Mouse (Mus musculus) MEL (cell line): ENCODE measurements at regions not wholly inside any gene's neighbourhood (a gene's known extent, or its start where the extent isn't known, plus 50 kb on each side); places are given as distances from the start of the nearest gene placed in this dataset.

Source experiments
- CTCF ChIP-seq, 3 experiments: IDR thresholded peaks in 2 of 3; conservative IDR thresholded peaks in 1 of 3; 2 replicates each; pipeline ENCODE4 v1.5.1; 2011 to 2012; ENCODE audit warnings: low read length in 3 of 3, low read depth in 2 of 3, mild to moderate bottlenecking in 2 of 3, improper control_type of control experiment in 1 of 3, inconsistent platforms in 1 of 3, mixed read lengths in 1 of 3, moderate library complexity in 1 of 3; ENCODE audit not compliant: control insufficient read depth in 1 of 3, insufficient read depth in 1 of 3, poor library complexity in 1 of 3, severe bottlenecking in 1 of 3
- GABPA ChIP-seq: IDR thresholded peaks from 2 replicates; pipeline ENCODE4 v1.6.1; 2012; ENCODE audit warnings: low read depth, mild to moderate bottlenecking, inconsistent platforms, low read length, improper control_type of control experiment, moderate library complexity
- KAT2A ChIP-seq: conservative IDR thresholded peaks from 2 replicates; pipeline ENCODE4 v1.6.1; 2012; ENCODE audit warnings: low read depth, low read length, improper control_type of control experiment, inconsistent platforms
- MAFK ChIP-seq: IDR thresholded peaks from 2 replicates; pipeline ENCODE4 v1.6.1; 2011; ENCODE audit warnings: low read depth, mild to moderate bottlenecking, low read length, improper control_type of control experiment, borderline replicate concordance
- POLR2A ChIP-seq, 2 experiments: IDR thresholded peaks; 2 replicates each; pipeline ENCODE4 v1.6.1; 2011 to 2012; ENCODE audit warnings: low read length in 2 of 2, mild to moderate bottlenecking in 2 of 2, control low read depth in 1 of 2, improper control_type of control experiment in 1 of 2, low read depth in 1 of 2, moderate library complexity in 1 of 2; ENCODE audit not compliant: control insufficient read depth in 1 of 2, insufficient read depth in 1 of 2, poor library complexity in 1 of 2
- RAD21 ChIP-seq: IDR thresholded peaks from 2 replicates; pipeline ENCODE4 v1.6.1; 2011; ENCODE audit warnings: mild to moderate bottlenecking, low read depth, low read length, improper control_type of control experiment

DNA sequence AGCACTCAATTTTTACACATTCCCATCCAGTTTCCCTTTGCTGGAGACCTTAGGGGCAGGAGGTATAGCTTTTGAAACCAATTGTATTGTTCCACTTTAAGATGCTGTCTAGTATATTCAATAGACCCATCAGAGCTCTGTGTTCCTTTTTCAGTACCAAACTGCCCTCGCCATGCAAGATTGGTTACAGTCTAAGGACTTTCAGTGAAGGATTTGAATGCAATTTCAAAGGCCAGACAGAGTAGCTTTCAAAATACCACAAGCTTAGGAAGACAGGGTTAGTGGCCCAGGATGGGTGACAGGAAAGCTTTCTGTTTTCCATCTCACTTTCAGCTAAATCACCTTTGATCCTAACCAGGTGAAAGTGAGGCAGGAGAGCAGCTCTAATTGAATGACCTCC lies 123.4 kb downstream of the Olfr1505 start:
- TF ChIP-seq POLR2A (IDR thresholded peaks at IDR 0.05; ENCODE audit: control insufficient read depth in 1 of 2, insufficient read depth in 1 of 2, low read depth in 1 of 2, low read length in 2 of 2, poor library complexity in 1 of 2) = no peak
- TF ChIP-seq CTCF (IDR thresholded peaks at IDR 0.05 in 2 of 3, conservative IDR thresholded peaks at IDR 0.05 in 1 of 3; ENCODE audit: control insufficient read depth in 1 of 3, insufficient read depth in 1 of 3, low read depth in 2 of 3, low read length in 3 of 3, poor library complexity in 1 of 3, severe bottlenecking in 1 of 3) = no peak
- TF ChIP-seq MAFK = no peak
- TF ChIP-seq KAT2A = no peak
- no peak for TF ChIP-seq RAD21
- no peak for TF ChIP-seq GABPA
